Mouse (Mus musculus) thymus, postnatal 14 days (tissue): ENCODE data around the gene Mmel1.

ENCODE experiments used
- DNase-seq: peaks from one replicate; pipeline ENCODE4 v3.0.0; 2021

Gene Mmel1

DNA sequence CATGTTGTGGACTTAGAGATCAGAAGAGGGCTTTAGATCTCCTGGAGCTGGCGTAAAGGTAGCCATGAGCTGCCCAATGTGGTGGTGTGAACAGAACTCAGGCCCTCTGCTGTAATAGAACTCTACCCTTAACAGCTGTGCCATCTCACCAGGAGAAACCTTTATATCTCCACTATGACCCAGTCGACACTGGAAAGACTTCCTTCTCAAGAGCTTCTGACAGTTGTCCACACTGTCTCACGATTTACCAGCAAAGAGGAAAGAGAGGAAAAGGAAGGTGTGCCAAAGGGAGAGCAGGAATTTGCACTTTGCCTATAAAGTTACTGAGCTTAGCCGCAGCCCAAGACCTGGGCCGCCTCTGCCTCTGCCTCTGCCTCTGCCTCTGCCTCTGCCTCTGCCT lies 72.4 kb downstream of the Mmel1 start:
- DNase-seq = no peak

GRCm38 (mm10) chr4:154942632-154943322 lies 73.4 kb downstream of the Mmel1 start:
- DNase-seq = no peak

DNA sequence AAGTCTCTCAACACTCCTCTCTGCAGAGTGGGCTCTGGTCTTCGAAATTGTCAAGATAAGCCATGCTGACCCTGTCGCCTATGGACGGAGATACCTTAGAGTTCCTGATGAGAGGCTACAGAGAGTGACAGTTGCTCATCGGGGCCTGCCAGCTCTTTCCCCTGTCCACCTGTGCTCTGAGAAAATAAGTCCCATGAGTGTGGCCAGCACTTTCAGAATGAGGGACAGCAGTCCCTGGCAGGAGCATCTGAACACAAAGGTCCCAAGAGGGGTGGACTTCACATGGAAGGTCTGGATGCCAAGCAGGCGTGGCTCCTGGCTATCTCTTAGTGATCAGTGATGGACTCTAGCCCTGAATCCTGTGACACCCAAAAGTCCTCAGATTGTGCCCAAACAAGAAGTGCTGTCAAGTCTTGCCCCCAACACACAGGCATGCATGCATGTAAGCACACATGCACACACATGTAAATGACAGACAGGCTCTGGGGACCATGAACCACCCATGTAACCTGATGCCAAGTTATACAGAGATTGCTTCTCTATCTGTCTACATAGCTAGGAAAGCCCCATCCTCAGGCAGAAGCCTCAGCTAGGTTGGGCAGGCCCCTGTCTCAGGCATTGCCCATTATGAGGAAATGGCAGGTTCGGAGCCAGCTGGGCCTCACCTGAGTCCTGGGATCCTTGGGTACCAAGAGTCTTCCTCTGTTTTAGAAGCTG lies 74.1 kb downstream of the Mmel1 start:
- no peak for DNase-seq

DNA sequence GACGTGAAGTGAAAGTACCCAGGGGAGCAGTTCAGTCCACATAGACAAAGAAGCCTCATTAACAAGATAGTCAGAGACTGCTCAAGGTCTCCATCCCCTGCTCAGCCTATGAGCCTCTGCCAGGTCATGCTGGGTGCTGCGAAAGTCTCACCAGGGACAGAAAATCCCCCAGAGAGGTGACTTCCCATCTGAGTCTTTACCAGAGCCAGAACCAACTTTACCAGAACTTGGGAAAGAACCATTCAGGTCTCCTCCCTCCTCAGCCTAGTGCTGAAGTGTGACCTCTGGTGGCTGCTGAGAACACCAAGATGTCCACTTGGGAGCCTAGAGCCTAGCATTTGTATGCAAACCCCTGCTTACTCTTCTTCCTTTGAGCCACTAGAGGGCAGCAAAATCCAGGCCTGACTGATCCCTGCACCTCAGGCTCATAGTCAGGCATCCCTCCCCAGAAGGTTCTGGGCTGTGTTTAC lies 74.8 kb downstream of the Mmel1 start:
- DNase-seq = peak; percentile 82
